In genomic region chr10:80928586-80929298, GRCm38 (mm10) we compare ENCODE assay signal across 8 mouse cellular contexts. TPM values are rescaled to one million over a fixed set of nuclear protein-coding genes. Genes with fewer than 3 reads are reported as not detected.
A peak's percentile ranks its signal among the peaks of the same experiment; 100 is the strongest.
DNase-seq lines count a peak whose midpoint lies in the region; ATAC-seq and TF ChIP-seq lines count a peak whose summit lies in the region.

No protein-coding gene starts in this region.

- WGBS in forebrain, embryonic 11.5 days = under 1% methylated on average over 48 of the region's 48 CpGs
- WGBS in heart, embryonic 16.5 days = under 1% methylated on average over 48 of the region's 48 CpGs
- under 1% methylated on average over 48 of the region's 48 CpGs for WGBS in liver, embryonic 15.5 days (ENCODE audit: insufficient replicate concordance)
- WGBS in neural tube, embryonic 11.5 days = under 1% methylated on average over 48 of the region's 48 CpGs
- under 1% methylated on average over 48 of the region's 48 CpGs for whole genome bisulfite sequencing in stomach, embryonic 16.5 days

- H3K27me3 ChIP-seq in CH12.LX (replicated peaks) = peaks cover 4% of the 10 kb centered on the region
- H3K27me3 ChIP-seq in forebrain, embryonic 11.5 days (ENCODE audit: control insufficient read depth, insufficient read depth, low read length) = peaks cover 35% of the 10 kb centered on the region
- H3K27me3 ChIP-seq in heart, embryonic 16.5 days (ENCODE audit: control insufficient read depth, insufficient read depth, low read length) = no peaks in the 10 kb centered on the region
- H3K27me3 ChIP-seq in liver, embryonic 15.5 days = peaks cover 55% of the 10 kb centered on the region
- peaks cover 37% of the 10 kb centered on the region for H3K27me3 ChIP-seq in neural tube, embryonic 11.5 days (ENCODE audit: control insufficient read depth, insufficient read depth, low read length)
- peaks cover 3% of the 10 kb centered on the region; the same call in 1 of the 2 replicates for H3K27me3 ChIP-seq in stomach, embryonic 16.5 days (ENCODE audit: control insufficient read depth, insufficient read depth, low read length)

- H3K4me1 ChIP-seq in CH12.LX (ENCODE audit: control insufficient read depth in 1 of 2, insufficient read depth in 2 of 2) = peaks cover 11 to 44% of the 10 kb centered on the region in 2 experiments
- H3K4me1 ChIP-seq in forebrain, embryonic 11.5 days (replicated peaks; ENCODE audit: control insufficient read depth, insufficient read depth, low read length) = peaks cover 42% of the 10 kb centered on the region
- H3K4me1 ChIP-seq in heart, embryonic 16.5 days (ENCODE audit: control insufficient read depth, insufficient read depth, low read length) = peaks cover 32% of the 10 kb centered on the region
- peaks cover 51% of the 10 kb centered on the region for H3K4me1 ChIP-seq in liver, embryonic 15.5 days (replicated peaks)
- H3K4me1 ChIP-seq in neural tube, embryonic 11.5 days (ENCODE audit: control insufficient read depth, insufficient read depth, low read length) = peaks cover 31% of the 10 kb centered on the region
- peaks cover 32% of the 10 kb centered on the region for H3K4me1 ChIP-seq in stomach, embryonic 16.5 days (ENCODE audit: control insufficient read depth, insufficient read depth, low read length)

- peak in 1 of 2 experiments; percentile 95; a peak in 2 of 4 replicates for TF ChIP-seq CTCF in CH12.LX (conservative IDR thresholded peaks at IDR 0.05 in 1 of 2, IDR thresholded peaks at IDR 0.05 in 1 of 2; ENCODE audit: low read depth in 2 of 2, low read length in 2 of 2)

- peaks cover 3 to 14% of the 10 kb centered on the region in 2 experiments for H3K36me3 ChIP-seq in CH12.LX (replicated peaks in 1 of 2; ENCODE audit: control insufficient read depth in 1 of 2, insufficient read depth in 1 of 2, low read length in 1 of 2)
- H3K36me3 ChIP-seq in forebrain, embryonic 11.5 days (ENCODE audit: control insufficient read depth, insufficient read depth, low read length) = no peaks in the 10 kb centered on the region
- no peaks in the 10 kb centered on the region for H3K36me3 ChIP-seq in heart, embryonic 16.5 days (ENCODE audit: control insufficient read depth, insufficient read depth)
- H3K36me3 ChIP-seq in liver, embryonic 15.5 days (replicated peaks) = no peaks in the 10 kb centered on the region
- H3K36me3 ChIP-seq in neural tube, embryonic 11.5 days (ENCODE audit: control insufficient read depth, insufficient read depth, low read length) = no peaks in the 10 kb centered on the region
- H3K36me3 ChIP-seq in stomach, embryonic 16.5 days (ENCODE audit: control insufficient read depth, insufficient read depth, low read length) = no peaks in the 10 kb centered on the region

- peak; percentile 92 for TF ChIP-seq RAD21 in CH12.LX (IDR thresholded peaks at IDR 0.05; ENCODE audit: low read depth, low read length)

- DNase-seq in CH12.LX (ENCODE audit: extremely low read depth) = peak; percentile 89
- peak; percentile 85 for DNase-seq in c-Kit-positive CD71-negative TER-119-negative erythroid progenitor cells, embryonic 14.5 days (ENCODE audit: low read depth)
- DNase-seq in forebrain, embryonic 11.5 days (ENCODE audit: low spot score) = peak; percentile 95
- peak; percentile 90 to 95 for DNase-seq in kidney, postnatal 36 days
- DNase-seq in neural tube, embryonic 11.5 days (ENCODE audit: low spot score) = peak; percentile 92

- peaks cover 9% of the 10 kb centered on the region for H3K79me2 ChIP-seq in CH12.LX (replicated peaks; ENCODE audit: control insufficient read depth, extremely low read depth, insufficient read depth, poor library complexity, severe bottlenecking)

- in situ Hi-C loops in CH12.LX (cut with MboI; ENCODE audit: low pct_ligation_motif_present, low pct_unique_long_range_greater_than_20kb, low sequenced_read_pairs) = loop anchor here (5.0 to 10.0 kb wide), 2 partner anchors 64 to 236 kb away; partner anchors contain the start of gene Pias4

- peak overlapping the region; percentile 87 for H3K4me2 ChIP-seq in CH12.LX (ENCODE audit: insufficient read depth, low read depth, poor library complexity, severe bottlenecking)
- peak overlapping the region; percentile 84 for H3K4me2 ChIP-seq in forebrain, embryonic 11.5 days (ENCODE audit: low read depth, low read length, severe bottlenecking)
- H3K4me2 ChIP-seq in heart, embryonic 16.5 days (ENCODE audit: low read depth, low read length) = peak overlapping the region; percentile 96
- peak overlapping the region; percentile 93 for H3K4me2 ChIP-seq in liver, embryonic 15.5 days
- peak overlapping the region; percentile 86 for H3K4me2 ChIP-seq in neural tube, embryonic 11.5 days (ENCODE audit: low read depth)
- peak overlapping the region; percentile 88 for H3K4me2 ChIP-seq in stomach, embryonic 16.5 days (ENCODE audit: low read depth, low read length)

- H3K4me3 ChIP-seq in CH12.LX (replicated peaks in 1 of 3; ENCODE audit: low read depth in 2 of 3, low read length in 2 of 3, poor library complexity in 1 of 3) = peak overlapping the region; percentile 51 to 62 (median 55)
- peak overlapping the region; percentile 37 for H3K4me3 ChIP-seq in forebrain, embryonic 11.5 days (ENCODE audit: low read depth, low read length)
- peak overlapping the region; percentile 71 for H3K4me3 ChIP-seq in heart, embryonic 16.5 days (ENCODE audit: low read length)
- peak overlapping the region; percentile 60 for H3K4me3 ChIP-seq in liver, embryonic 15.5 days (replicated peaks)
- H3K4me3 ChIP-seq in neural tube, embryonic 11.5 days (ENCODE audit: low read depth, low read length) = peak overlapping the region; percentile 44
- peak overlapping the region; percentile 69 for H3K4me3 ChIP-seq in stomach, embryonic 16.5 days (replicated peaks; ENCODE audit: low read length)

- H3K27ac ChIP-seq in CH12.LX (ENCODE audit: insufficient read depth, low read depth) = peak overlapping the region; percentile 89; the same call in 1 of the 2 replicates
- no peak overlapping the region for H3K27ac ChIP-seq in forebrain, embryonic 11.5 days (ENCODE audit: low read depth, low read length)
- peak overlapping the region; percentile 97 for H3K27ac ChIP-seq in heart, embryonic 16.5 days (ENCODE audit: low read length)
- peak overlapping the region; percentile 53; the same call in 1 of the 2 replicates for H3K27ac ChIP-seq in liver, embryonic 15.5 days (replicated peaks)
- no peak overlapping the region for H3K27ac ChIP-seq in neural tube, embryonic 11.5 days (ENCODE audit: low read depth, low read length)
- H3K27ac ChIP-seq in stomach, embryonic 16.5 days (ENCODE audit: low read length) = peak overlapping the region; percentile 91

- ATAC-seq in forebrain, embryonic 11.5 days (replicated peaks; ENCODE audit: low FRiP score) = peak; percentile 21; the same call in 1 of the 2 replicates
- ATAC-seq in heart, embryonic 16.5 days (replicated peaks; ENCODE audit: extremely low read depth, insufficient read depth, low FRiP score) = peak; percentile 37
- ATAC-seq in liver, embryonic 15.5 days (ENCODE audit: insufficient read depth) = peak; percentile 23; the same call in 1 of the 2 replicates
- peak; percentile 42 for ATAC-seq in neural tube, embryonic 11.5 days (ENCODE audit: insufficient read depth, low FRiP score, low TSS enrichment)
- ATAC-seq in stomach, embryonic 16.5 days (ENCODE audit: insufficient read depth, low FRiP score) = peak; percentile 48

- peak overlapping the region; percentile 39 for H3K9ac ChIP-seq in CH12.LX (ENCODE audit: insufficient read depth, low read depth)
- peak overlapping the region; percentile 53 for H3K9ac ChIP-seq in forebrain, embryonic 11.5 days (ENCODE audit: low read length)
- peak overlapping the region; percentile 86 for H3K9ac ChIP-seq in heart, embryonic 16.5 days (ENCODE audit: low read length)
- peak overlapping the region; percentile 54 for H3K9ac ChIP-seq in liver, embryonic 15.5 days
- peak overlapping the region; percentile 45 for H3K9ac ChIP-seq in neural tube, embryonic 11.5 days (ENCODE audit: low read length)
- H3K9ac ChIP-seq in stomach, embryonic 16.5 days (ENCODE audit: low read length) = peak overlapping the region; percentile 83

- dilution Hi-C loops in CH12.LX (cut with MboI; ENCODE audit: extremely low pct_ligation_motif_present, extremely low pct_unique_long_range_greater_than_20kb, low sequenced_read_pairs) = no loop called here

- no peak; the same call in 1 of the 2 replicates for TF ChIP-seq EP300 in CH12.LX (IDR thresholded peaks at IDR 0.05; ENCODE audit: low read length)

- TF ChIP-seq POLR2A in CH12.LX (IDR thresholded peaks at IDR 0.05; ENCODE audit: low read depth, low read length) = no peak; the same call in 1 of the 2 replicates

- H3K9me3 ChIP-seq in CH12.LX (replicated peaks; ENCODE audit: low read length) = peaks cover 2% of the 10 kb centered on the region
- H3K9me3 ChIP-seq in forebrain, embryonic 11.5 days (ENCODE audit: control insufficient read depth, low read length) = no peaks in the 10 kb centered on the region
- no peaks in the 10 kb centered on the region for H3K9me3 ChIP-seq in heart, embryonic 16.5 days (replicated peaks; ENCODE audit: control insufficient read depth, low read length)
- H3K9me3 ChIP-seq in liver, embryonic 15.5 days (replicated peaks) = no peaks in the 10 kb centered on the region
- no peaks in the 10 kb centered on the region for H3K9me3 ChIP-seq in neural tube, embryonic 11.5 days (ENCODE audit: control insufficient read depth, low read length)
- H3K9me3 ChIP-seq in stomach, embryonic 16.5 days (replicated peaks; ENCODE audit: control insufficient read depth, low read length) = no peaks in the 10 kb centered on the region

RNA-seq across cellular contexts. Expression of gene Gadd45b, which starts 1.1 kb away (rescaled TPM):
- total RNA-seq in CH12.LX (2012; rRNA removed) = 36.2 and 52.5 TPM in 2 replicates
- total RNA-seq in CH12.LX (2014; rRNA removed) = 19.3 and 24.4 TPM in 2 replicates
- polyA plus RNA-seq in CH12.LX (2012; ENCODE audit: insufficient read length, low read depth) = 14.9 and 16.4 TPM in 2 replicates
- 10.7 and 13.0 TPM in 2 replicates for polyA plus RNA-seq in forebrain, embryonic 11.5 days (2014; fragmentation: Nextera tagmentation; extraction: Ambion mirVana)
- polyA plus RNA-seq in heart, embryonic 16.5 days (2015; fragmentation: Nextera tagmentation; extraction: Ambion mirVana) = 33.6 and 34.3 TPM in 2 replicates
- polyA plus RNA-seq in liver, embryonic 15.5 days (2015; fragmentation: Nextera tagmentation; extraction: Ambion mirVana) = 3.8 and 4.0 TPM in 2 replicates
- polyA plus RNA-seq in neural tube, embryonic 11.5 days (2014; fragmentation: Nextera tagmentation; extraction: Ambion mirVana) = 7.9 and 8.5 TPM in 2 replicates
- polyA plus RNA-seq in stomach, embryonic 16.5 days (2015; fragmentation: Nextera tagmentation; extraction: Ambion mirVana) = 34.8 and 40.9 TPM in 2 replicates

RNA-seq across cellular contexts. Expression of gene Lmnb2, which starts 10.7 kb away (rescaled TPM):
- total RNA-seq in CH12.LX (2012; rRNA removed) = 23.6 and 25.8 TPM in 2 replicates
- 22.2 and 23.7 TPM in 2 replicates for total RNA-seq in CH12.LX (2014; rRNA removed)
- 20.7 and 23.6 TPM in 2 replicates for polyA plus RNA-seq in CH12.LX (2012; ENCODE audit: insufficient read length, low read depth)
- polyA plus RNA-seq in forebrain, embryonic 11.5 days (2014; fragmentation: Nextera tagmentation; extraction: Ambion mirVana) = 29.8 and 30.9 TPM in 2 replicates
- polyA plus RNA-seq in heart, embryonic 16.5 days (2015; fragmentation: Nextera tagmentation; extraction: Ambion mirVana) = 27.5 and 30.0 TPM in 2 replicates
- 11.0 and 12.4 TPM in 2 replicates for polyA plus RNA-seq in liver, embryonic 15.5 days (2015; fragmentation: Nextera tagmentation; extraction: Ambion mirVana)
- polyA plus RNA-seq in neural tube, embryonic 11.5 days (2014; fragmentation: Nextera tagmentation; extraction: Ambion mirVana) = 23.0 and 27.9 TPM in 2 replicates
- polyA plus RNA-seq in stomach, embryonic 16.5 days (2015; fragmentation: Nextera tagmentation; extraction: Ambion mirVana) = 43.4 and 43.9 TPM in 2 replicates

RNA-seq across cellular contexts. Expression of gene Timm13, which starts 28.0 kb away (rescaled TPM):
- total RNA-seq in CH12.LX (2012; rRNA removed) (279 and 313 TPM in 2 replicates), CH12.LX (2014; rRNA removed) (137 and 139 TPM in 2 replicates)
- polyA plus RNA-seq in CH12.LX (2012; ENCODE audit: insufficient read length, low read depth) = 292 and 344 TPM in 2 replicates
- 313 and 317 TPM in 2 replicates for polyA plus RNA-seq in forebrain, embryonic 11.5 days (2014; fragmentation: Nextera tagmentation; extraction: Ambion mirVana)
- polyA plus RNA-seq in heart, embryonic 16.5 days (2015; fragmentation: Nextera tagmentation; extraction: Ambion mirVana) = 286 and 289 TPM in 2 replicates
- 163 and 165 TPM in 2 replicates for polyA plus RNA-seq in liver, embryonic 15.5 days (2015; fragmentation: Nextera tagmentation; extraction: Ambion mirVana)
- 312 and 323 TPM in 2 replicates for polyA plus RNA-seq in neural tube, embryonic 11.5 days (2014; fragmentation: Nextera tagmentation; extraction: Ambion mirVana)
- 288 and 309 TPM in 2 replicates for polyA plus RNA-seq in stomach, embryonic 16.5 days (2015; fragmentation: Nextera tagmentation; extraction: Ambion mirVana)

RNA-seq across cellular contexts. Expression of gene Tmprss9, which starts 57.1 kb away (rescaled TPM):
- total RNA-seq in CH12.LX (2012; rRNA removed) (0.04 TPM in 1 of 2 replicates, not detected in the other), CH12.LX (2014; rRNA removed) (not detected in 2 replicates)
- 0.07 TPM in 1 of 2 replicates, not detected in the other for polyA plus RNA-seq in CH12.LX (2012; ENCODE audit: insufficient read length, low read depth)
- 0.08 and 0.12 TPM in 2 replicates for polyA plus RNA-seq in forebrain, embryonic 11.5 days (2014; fragmentation: Nextera tagmentation; extraction: Ambion mirVana)
- polyA plus RNA-seq in heart, embryonic 16.5 days (2015; fragmentation: Nextera tagmentation; extraction: Ambion mirVana) = not detected in 2 replicates
- polyA plus RNA-seq in liver, embryonic 15.5 days (2015; fragmentation: Nextera tagmentation; extraction: Ambion mirVana) = 0.05 TPM in 1 of 2 replicates, not detected in the other
- 0.08 and 0.11 TPM in 2 replicates for polyA plus RNA-seq in neural tube, embryonic 11.5 days (2014; fragmentation: Nextera tagmentation; extraction: Ambion mirVana)
- polyA plus RNA-seq in stomach, embryonic 16.5 days (2015; fragmentation: Nextera tagmentation; extraction: Ambion mirVana) = 0.06 TPM in 1 of 2 replicates, not detected in the other

Comparison
In these comparisons a context has a peak if more than half of its experiments do, and no peak if none do; other contexts are left out.
1. H3K27ac ChIP-seq: peak in CH12.LX (single experiment), heart, embryonic 16.5 days (single experiment), liver, embryonic 15.5 days (single experiment) and stomach, embryonic 16.5 days (single experiment); none in forebrain, embryonic 11.5 days (single experiment) and neural tube, embryonic 11.5 days (single experiment).
2. Peak in every context shown above with its lines, with median percentiles within 50 percentile points of each other: DNase-seq, H3K4me2 ChIP-seq, H3K4me3 ChIP-seq, H3K9ac ChIP-seq and ATAC-seq.